Mouse (Mus musculus): Measurements from ENCODE around the gene Zfp704.

GRCm38 (mm10) chr3:9440466-9440865 lies 169.4 kb downstream of the Zfp704 start:
- no peak for TF ChIP-seq E2F4 (IDR thresholded peaks at IDR 0.05; ENCODE audit: insufficient replicate concordance, low read depth, low read length)
- no peak for TF ChIP-seq POLR2A (IDR thresholded peaks at IDR 0.05; ENCODE audit: low read depth, low read length)
- TF ChIP-seq CTCF (conservative IDR thresholded peaks at IDR 0.05 in 1 of 2, IDR thresholded peaks at IDR 0.05 in 1 of 2; ENCODE audit: low read depth in 2 of 2, low read length in 2 of 2), result no peak
- TF ChIP-seq MAX (IDR thresholded peaks at IDR 0.05; ENCODE audit: low read length), result no peak

Measured in CH12.LX (cell line).